Mouse (Mus musculus) embryo, embryonic 10 days (tissue): ENCODE data around the gene Vps45.
"Not testable (repeated sequence)": the region's sequence is repeated elsewhere in the genome, so short reads cannot be mapped to it uniquely, and the experiment has no call there.

Source experiments
- DNase-seq: peaks from one replicate; pipeline ENCODE4 v3.0.0-alpha.2; 2015; ENCODE audit warnings: low spot score

Gene Vps45

DNA sequence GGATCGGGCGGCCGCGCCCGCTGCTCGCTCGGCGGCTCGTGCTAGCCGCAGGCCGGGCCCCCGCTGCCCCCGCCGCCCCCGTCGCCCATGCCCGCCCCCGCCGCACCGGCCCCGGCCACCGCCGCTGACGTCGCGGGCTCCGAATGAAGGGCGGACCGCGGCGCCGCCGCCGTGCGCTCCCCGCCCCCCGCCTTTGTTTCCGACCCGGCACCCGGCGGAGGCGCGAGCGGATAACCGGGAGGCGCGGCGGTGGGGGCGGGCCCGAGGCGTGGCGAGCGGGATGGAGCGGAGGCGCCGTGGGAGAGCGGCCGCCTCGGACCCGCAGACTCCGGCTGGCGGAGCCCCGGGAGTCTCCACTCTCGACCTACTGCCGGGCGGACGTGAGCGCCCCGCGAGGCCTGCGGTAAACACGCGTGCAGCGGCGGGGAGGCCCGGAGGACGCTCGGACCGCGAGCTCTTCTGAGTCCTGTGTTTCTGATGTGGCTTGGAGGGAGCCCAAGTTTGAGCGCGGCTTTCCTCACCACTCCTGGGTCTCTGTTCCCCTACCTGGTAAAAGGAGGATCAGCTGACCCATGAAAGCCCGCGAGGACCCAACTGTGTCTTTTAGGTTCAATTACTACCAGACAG, 62.4 kb downstream of the Vps45 start, which contains the start of gene Plekho1:
Gene Plekho1 (minus strand): TSS at position 200 of the 627 bp plus-strand sequence.
- peak; percentile 67 for DNase-seq

DNA sequence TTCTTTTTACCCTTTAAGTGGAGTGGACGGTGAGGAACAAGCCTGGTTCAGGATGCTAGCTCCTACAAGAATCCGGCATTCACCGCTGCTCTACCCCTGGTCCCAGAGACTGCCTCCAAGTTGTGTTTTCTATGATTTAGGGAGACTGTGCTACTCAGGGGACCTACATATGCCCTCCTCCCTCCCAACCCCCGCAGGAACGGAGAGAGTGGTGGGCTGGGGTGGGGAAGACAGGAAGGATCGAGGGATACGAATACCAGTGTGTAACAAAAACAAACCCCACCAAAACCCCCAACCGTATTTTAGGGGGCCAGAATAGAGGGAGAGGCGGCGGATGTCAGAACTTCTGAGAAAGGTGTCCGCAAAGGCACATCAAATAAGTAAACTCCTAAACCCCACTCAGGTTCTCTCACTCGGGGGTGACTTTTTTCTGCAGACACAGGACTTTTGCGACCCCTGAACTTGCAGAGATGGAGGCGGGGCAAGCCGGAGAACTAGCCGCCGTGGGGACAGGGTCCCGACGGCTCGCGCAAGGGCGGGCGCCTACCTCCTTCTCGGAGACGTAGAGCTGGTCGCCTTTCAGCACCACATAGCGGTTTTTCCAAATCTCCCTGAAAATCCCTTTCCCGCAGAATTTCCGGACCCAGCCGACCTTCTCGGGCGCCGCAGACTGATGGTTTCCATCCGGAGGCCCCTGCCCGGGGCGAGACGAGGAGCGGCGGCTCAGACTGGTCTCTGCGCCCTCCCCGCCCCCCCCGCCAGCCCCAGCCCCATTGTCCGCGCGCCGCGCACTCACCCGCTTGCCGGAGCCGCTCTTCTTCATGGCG, 63.1 kb downstream of the Vps45 start:
- peak; percentile 51 for DNase-seq

DNA sequence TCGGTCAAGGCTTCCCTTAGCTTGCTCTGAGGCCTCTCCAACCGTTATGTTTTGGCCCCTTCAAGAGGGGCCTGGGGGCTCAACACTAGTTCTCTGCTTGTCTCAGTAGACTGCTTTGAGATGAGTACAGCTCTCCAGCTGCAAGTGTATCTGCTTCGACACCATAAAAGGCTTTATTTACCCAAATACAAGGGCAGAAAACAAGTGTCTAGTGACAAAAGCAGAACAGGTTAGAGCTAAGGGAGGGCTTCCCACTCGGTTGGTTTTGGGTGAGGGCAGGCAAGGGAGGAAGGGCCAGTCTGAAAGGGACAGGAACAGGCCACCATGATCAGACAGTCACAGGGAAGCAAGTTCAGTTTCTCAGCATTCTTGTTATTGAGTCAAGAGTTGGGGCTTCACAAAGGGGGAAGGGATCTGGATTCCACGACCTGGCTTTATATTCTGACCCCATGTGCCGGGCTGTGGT, 63.9 kb downstream of the Vps45 start:
- no peak for DNase-seq

DNA sequence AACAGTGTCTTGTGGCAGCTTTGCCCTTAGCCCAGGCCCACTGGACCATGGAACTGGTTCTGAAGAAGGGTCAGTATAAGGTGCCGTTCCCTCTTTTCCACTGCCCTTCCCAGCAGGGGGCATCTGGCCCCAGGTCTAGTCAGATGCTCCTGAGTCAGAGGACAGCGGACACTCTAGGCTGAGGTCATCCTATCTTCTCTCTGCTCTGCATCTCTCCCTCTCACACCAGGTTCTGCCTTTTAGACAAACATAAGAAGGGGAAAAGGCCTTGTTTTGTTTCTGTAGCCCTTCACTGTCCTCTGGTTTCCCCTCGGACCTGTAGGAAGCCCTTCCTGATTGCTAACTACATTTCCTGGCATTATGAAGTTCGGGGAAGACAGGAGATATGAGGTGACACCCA, 64.4 kb downstream of the Vps45 start:
- DNase-seq, result peak; percentile 71

DNA sequence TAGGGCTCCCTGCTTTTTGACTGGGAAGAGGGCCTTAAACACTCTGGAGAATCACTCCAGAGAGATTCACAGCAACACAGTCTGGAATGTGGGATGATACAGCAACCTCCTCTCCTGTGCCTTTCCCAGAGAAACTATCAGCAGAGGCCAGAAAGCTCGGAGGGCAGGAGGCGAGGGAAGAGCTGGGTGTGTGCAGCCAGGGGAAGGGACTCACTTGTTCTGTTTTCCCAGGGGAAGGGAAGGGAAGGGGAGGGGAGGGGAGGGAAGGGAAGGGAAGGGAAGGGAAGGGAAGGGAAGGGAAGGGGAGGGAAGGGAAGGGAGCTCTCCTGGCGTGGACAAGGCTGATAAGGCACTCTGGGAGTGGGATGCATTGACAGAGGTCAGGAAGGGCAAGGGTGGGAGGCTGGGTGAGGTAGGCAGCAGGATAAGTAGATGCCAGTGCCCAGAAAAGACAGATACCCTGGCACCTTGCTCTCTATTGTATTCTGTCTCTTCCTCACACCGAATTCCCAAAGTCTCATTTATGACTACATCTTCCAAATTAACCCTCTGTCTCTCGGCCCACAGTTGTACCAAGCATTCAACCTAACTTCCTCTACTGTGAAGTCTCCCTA, 65.2 kb downstream of the Vps45 start:
- no peak for DNase-seq

DNA sequence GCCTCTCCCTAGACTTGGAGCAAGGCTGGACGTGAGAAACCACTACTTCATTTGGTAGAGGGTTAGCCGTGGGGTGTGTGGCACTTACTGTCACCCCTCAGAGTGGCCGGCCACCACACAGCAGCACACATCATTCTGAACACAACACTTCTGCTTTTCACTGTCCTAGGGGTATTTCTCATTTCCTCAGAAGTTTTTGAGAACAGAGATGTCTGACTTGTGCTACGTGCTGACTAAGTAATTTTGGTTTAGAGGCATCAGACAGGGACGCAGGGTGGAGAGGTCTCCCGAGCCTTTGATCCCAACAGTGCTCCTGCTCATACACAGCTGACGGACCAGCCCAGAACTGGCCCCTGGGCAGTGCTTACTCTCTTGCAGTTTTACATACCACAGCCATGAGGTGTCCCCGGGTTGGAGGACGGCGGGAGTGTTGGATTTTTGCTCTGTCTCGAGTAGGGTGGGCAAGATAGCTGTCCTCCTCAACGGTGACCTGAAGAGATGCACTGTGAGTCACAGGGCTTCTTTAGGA, 67.8 kb downstream of the Vps45 start:
- DNase-seq, result no peak

DNA sequence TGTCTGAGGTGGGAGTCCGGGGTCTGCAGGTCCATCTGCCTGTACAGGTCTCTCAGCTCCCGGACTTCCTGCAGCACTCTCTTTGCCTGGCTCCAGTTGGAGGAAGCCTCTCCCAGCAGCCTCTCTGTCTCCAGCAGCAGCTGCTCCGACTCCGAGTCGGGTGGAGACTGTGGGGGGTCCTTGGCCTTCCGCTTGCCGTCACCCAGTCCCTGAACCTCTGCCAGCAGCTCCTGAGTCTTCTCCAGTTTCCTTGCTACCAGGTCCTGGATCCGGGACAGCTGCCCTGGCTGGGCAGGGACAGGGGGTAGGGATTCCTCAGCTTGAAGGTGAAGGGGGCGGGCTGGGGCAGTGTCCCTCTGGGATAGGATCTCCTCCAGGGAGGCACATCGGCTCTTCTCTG, 69.3 kb downstream of the Vps45 start:
- no peak for DNase-seq

DNA sequence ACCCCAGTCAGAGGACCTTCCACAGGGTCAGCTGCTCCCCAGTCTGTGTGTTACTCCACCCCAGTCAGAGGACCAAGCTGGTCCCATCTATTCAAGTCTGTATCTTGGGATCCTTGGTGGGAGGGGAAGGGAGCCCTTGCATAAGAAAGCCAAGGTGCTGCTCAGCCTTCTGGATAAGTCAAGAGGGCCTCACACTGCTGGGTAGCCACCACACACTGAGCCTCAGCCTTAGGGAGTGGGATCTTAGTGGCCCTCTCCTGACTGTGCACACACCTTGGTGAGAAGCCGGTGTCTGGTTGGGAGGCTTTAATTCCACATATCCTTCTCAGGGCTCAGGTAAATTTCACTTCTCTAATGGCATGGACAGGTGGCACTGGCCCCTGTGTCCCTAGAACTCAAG, 70.1 kb downstream of the Vps45 start:
- DNase-seq, result no peak

DNA sequence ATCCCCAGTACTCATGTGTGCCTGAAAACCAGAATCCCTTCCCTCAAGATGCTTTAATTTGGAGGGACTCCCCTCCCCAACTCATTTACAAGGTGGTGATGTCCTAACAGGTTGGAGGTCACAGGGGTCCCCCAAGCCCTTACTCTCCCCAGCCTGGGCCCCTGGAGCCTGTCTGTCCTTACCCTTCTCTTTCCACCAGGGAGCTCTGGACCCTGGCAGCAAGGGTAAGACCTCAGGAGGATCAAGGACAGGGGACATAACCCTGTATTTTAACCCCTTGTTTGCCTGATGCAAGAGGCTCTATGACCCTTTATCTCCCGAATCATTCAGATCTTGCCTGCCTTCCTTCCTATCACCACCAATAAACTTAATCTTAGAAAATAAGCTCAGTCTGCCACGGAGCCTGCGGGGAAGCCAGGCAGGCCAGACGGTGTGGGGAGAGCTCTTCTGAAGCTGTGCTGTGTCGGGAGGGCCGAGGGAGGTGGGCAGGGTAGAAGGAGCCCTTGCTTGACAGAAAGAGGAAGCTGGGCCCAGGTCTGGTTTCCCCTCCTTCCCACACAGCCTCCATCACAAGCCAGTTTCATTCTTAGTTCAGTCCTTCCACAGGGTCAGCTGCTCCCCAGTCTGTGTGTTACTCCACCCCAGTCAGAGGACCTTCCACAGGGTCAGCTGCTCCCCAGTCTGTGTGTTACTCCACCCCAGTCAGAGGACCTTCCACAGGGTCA, 70.7 kb downstream of the Vps45 start:
- no peak for DNase-seq

DNA sequence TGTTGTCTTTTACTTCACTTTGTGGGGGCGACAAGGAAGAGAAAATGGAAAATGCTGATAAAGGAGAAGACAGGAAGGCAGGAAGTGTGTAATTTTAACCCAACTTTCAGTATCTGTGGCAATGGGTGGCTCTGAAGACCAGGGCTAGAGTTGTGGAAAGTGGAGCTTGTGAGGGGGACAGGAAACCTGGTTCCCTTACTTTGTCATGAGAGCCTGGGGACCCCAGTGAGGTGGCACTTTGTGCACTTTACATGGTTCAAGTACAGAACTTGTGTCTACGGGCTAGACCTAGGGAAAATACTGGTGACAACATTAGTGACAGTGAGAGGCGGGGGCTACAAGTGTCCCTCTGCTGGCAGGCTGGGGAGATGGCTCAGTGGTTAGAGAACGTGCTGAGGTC, 71.3 kb downstream of the Vps45 start:
- DNase-seq, result no peak

DNA sequence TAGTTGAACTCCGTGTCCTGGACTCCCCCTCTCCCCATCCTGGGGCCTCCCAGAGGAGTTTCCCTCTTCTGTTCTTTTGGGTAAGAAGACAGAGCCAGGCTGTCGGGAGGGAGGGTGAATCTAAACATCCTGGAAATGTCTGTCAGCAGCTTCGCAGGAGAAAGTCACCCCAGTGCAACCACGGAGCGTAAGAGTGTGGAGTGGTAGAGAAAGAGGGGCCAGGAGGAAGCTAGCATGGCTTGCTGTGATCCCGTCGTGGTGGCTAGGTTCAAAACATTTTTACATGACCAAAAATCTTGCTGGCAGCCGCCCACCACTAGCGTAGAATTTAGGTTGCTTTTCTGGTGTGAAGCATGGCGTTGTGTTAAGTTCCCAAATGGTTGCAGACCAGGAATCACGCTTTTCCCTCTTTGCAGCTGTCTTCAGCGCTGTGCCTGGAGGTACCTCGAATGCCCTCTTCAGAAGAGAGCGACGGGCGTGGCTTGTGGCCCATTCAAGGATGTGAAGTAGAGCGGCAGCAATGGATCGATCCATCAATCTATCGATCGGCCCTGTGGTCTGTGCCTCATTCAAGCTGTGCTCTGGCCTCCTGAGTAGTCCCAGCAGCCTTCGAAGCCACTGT, 72.2 kb downstream of the Vps45 start:
- DNase-seq, result peak; percentile 93

DNA sequence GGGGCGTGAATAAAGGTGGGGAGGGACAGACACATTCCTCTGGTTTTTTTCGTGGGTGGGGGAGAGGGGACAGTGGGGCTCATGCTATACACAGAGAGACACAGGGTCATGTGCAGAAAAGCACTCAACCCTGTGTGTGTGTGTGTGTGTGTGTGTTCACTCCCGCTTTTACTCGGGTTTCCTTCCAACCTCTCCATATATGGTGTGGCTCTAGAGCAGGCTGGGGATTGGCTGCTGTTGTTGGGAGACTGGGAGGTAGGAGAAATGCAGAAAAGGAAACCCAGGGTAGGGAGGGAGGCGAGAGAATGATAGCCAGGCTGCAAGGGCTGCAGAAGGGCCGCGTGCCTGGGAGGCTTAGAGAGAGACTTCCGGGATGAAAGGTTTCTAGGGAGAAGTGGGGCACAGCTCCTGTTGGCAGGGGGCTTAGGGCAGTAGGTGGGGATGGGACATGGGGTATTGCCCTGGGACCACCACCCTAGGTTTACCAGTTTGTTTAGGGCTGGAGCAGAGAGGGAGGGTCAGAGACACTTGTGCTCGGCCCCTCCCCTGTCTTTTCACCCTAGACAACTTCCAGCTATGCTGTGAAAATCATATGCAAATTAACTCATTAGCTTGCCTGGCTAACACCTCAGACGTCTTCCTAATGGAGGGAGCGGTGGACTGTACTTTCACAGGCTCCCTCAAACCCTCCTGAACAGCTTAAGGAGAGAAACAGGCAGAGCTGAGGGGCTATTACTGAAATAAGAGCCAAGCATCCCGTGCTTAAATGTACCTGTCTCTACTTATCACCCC, 72.9 kb downstream of the Vps45 start:
- DNase-seq, result peak; percentile 86

DNA sequence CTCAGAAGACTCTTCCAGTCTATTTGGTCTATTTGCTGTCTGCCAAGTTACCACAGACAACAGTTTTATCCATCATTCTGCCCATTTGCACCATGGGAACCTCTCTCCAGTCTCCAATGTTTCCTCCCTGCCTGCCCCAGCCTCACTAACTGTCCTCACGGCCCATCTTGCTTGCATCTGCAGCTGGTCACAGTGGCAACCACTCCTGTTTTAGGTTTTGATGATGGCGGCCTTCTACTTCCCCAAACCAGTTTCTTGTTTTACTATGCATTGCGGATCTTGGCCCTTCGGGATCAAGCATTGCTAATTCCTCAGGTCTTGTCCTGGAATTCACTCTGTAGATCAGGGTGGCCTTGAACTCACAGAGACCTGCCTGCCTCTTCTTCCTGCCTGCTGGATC, 76.1 kb downstream of the Vps45 start:
- DNase-seq, result no peak

DNA sequence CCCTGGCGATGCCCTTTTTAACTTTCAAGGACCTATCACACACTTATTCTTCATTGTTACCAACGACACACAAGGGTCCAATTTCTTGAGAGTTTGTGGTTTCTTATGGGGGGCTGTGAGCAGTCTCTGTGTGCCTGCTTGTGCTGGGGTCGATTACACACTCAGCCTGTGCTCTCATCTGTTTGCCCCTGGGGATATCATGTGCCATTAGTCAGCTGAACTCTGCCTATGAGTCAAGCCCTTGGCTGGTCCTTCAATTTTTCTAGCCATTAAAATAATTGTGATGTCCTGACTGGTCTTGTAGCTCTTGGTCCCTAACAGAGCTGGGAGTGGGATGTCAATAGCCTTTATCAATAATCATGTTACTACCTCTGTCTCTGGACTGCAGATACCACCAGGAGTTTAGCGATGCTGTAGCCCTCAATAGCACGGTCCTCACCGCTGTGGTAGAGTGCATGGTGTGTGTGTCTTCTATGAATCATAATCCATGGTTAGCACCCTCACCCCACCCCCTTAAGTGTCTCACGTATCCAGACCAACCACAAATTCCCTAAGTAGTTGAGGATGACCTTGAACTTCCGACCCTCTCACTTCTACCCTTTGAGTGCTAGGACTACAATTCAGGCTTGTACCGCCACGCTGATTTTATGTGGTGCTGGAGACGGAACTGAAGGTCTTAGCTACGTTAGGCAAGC, 77.8 kb downstream of the Vps45 start:
- no peak for DNase-seq

DNA sequence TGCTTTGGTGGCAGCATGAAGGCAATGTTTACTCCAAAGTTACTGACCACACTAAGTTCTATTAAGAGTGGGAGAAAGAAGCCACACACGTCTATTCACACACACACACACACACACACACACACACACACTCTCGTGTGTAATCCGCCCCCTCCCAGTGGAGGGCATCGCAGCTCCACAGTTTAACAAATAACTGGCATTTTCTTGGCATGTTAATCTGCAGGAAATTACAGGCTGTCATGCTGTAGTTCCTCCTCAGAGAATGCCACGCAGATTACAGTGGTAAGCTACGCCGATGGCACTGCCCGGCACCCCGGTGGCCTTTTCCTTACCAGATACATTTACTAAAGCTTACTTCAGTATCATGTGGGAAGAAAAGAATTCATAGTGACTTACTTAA, 80.0 kb downstream of the Vps45 start:
- no peak for DNase-seq

DNA sequence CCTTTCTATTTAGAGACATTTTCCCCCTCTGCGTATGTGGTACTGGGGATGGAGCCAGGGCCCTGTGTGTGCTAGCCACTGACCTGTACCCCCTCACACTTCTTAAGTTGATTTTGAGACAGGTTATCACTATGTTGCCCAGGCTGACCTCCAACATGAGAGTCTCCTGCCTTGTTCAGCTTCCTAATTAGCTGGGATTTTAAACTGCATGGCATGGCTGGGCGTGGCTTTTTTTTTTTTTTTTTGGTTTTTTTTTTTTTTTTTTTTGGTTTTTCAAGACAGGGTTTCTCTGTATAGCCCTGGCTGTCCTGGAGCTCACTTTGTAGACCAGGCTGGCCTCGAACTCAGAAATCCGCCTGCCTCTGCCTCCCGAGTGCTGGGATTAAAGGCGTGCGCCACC, 80.7 kb downstream of the Vps45 start:
- not testable (repeated sequence) for DNase-seq

DNA sequence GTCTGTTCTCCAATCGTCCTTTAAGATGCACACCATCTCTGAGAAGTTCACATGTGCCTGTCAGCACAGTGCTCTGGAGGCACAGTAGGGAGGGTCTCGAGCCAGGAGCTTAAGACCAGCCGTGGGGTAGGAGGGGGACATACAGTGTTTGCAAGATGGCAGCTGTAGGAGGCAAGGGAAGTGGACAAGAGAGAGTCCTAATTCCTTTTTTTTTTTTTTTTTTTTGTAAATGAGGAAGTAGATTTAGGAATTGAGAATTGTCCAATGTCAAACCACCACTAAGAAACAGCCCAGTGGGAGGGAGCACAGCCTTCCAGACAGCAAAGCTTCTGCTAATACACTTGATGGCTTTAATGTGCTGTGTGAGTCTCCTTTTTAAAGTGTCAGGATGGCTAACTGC, 81.2 kb downstream of the Vps45 start:
- DNase-seq, result no peak

DNA sequence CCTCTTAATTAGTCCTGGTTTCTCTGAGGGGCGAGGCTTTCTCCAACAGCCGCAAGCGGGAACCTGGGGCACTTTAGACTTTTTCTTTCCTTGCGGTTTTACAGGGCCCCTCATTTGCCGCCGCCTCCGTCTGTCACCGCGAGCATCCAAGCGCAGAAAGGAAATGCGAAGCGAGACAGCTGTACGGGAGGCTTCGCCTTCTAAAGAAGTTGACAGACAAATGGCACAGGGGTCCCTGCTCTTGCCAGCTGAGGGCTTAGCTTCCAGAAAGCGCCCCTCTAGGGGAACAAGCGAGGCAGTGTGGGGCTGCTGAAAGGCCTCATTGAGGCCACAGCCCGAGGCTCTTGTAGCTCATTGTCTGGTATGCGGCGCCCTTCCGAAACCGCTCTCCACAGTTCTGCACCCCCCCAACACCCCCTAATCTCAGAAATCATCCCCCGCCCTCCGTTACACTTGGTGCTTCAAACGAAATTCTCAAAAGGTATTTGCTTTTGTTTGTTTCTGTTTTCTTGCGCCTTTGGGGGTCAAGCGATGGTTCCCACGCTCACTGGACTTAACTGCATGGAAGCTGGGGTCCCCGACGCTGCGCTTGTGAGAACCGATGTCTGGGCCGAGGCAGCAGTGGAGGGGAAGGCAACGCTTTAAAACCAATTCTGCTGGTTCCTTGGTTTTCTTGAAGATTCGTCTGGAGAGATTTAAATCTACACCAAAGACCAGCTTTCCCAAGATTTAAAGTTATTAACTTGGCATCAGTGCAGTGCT, 85.2 kb downstream of the Vps45 start:
- peak; percentile 81 for DNase-seq

DNA sequence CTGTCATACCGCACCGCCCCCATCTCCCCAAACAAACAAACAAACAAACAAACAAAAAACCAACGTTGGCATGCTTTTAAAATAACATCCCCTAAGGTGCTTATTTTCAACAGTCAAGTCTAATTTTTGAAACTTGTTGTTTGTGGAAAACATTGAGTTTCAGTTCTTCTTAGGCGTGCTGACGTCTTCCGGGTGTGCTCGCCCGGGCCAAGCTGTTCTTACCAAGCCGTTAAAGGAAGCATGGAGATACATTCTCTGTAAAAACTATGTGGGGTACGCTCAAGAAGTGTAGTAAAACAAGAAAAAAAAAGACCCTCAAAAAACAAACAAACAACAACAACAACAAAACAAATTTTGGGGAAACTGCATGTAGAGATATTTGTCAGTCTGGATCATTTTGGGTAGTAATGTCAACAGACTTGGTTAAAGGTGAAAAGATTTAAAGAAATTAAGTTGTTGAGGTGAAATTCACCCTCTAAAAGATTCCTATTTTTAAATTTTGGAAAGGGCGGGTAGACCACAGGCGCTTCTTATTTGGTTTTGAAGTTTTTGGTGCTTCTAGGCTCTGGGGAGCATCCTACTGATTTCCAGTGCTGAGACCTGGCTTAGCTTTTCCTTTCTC, 85.9 kb downstream of the Vps45 start:
- DNase-seq, result no peak
